Mouse (Mus musculus) heart, postnatal 36 days (tissue): Measurements from ENCODE around the gene Trpm8. TPM values are rescaled to one million over a fixed set of nuclear protein-coding genes. Genes with fewer than 3 reads are reported as not detected.

ENCODE experiments used
- DNase-seq, 2 experiments: peaks; one replicate each; pipeline ENCODE4 v3.0.0; 2021 to 2022
- intact Hi-C: fragments of 180-260 bp; cut with DNase I; formaldehyde crosslinking; loops from one replicate; pipeline ENCODE4 v1.15.1; 2025
- total RNA-seq, 2 experiments: library from RNA; stranded (reverse); gene quantifications; 2 replicates each; pipeline ENCODE4 v1.2.3; 2021

Trpm8 gene
- total RNA-seq, 2 experiments from 2014 or later: not detected

DNA sequence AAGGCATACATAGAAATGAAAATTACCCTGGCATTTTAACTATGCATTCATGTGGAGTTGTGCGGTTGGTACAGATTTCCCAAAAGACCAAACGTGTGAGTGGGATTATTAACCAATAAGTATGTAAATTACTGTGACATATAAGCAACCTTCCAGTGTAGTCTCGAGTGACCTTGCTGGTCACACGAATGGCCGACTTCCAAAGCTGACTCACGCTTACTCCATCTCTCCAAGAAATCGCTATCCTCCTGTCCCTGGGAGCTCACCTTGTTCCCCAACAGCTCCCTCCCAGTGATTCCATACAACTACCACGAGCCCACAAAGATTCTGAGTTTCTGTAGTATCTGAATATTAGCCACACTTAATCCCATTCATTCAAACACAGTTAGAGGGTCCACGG is 62.0 kb downstream of the Trpm8 start:
- no peak for DNase-seq
- intact Hi-C loops: no loop called here

DNA sequence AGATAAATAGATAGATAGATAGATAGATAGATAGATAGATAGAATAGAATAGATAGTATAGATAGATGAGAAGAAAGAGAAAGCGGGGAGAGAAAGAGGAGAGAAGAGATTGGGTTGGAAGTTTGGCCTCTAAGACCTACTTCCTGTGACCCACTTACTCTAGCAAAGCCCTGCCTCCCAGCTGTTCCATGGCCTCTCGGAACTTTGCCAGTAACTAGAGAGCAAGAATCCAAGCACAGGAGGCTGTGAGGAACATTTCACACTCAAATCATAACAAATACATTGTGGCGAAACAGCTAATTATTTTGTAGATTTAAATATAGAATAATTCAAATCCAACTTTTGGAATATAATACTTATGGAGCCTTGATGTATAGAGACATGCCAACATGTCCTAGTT is 65.2 kb downstream of the Trpm8 start:
- no peak for DNase-seq
- intact Hi-C loops: no loop called here

DNA sequence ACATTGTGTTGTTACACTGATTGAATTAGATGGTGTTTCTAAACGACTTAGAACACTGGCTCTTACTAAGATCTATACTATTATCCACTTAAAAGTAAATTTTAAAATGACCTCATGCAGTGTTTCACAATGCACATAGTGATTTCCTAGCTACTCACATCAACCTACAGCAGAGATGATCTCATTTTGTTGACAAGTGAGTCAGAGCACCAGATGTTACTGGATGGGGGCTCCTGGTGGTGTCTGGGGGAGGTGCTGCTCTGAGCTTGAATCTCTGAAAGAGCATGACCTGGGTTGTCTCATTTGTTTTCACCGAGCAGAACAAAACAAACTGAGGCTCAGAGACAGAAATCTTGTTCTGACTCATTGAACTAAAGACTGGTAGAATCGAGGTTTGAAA is 68.1 kb downstream of the Trpm8 start:
- DNase-seq: no peak
- intact Hi-C loops: no loop called here

DNA sequence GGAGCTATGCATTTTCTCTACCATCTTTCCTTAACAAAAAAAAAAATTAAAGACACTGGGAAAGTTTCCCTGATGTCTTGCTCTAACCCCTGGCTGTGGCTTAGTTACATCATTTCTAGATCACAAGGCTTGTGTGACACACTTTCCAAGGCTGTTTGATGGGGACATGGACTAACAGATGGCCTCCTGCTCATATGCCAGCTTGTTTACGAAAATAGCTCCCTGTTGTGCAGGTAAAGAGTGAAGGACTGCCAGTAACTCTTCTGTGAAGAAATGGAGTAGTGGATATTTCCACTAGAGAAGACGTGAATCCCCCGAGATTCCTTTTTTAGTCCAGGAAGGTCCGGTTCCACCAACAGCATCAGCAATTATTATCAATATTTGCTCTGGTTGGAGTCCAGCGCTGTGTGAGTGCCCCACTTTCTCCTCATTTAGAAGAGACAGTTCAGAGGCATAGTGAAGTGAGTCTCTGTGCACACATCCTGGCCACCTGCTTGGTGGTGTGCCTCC is 71.1 kb downstream of the Trpm8 start:
- intact Hi-C loops: no loop called here
- DNase-seq: no peak

DNA sequence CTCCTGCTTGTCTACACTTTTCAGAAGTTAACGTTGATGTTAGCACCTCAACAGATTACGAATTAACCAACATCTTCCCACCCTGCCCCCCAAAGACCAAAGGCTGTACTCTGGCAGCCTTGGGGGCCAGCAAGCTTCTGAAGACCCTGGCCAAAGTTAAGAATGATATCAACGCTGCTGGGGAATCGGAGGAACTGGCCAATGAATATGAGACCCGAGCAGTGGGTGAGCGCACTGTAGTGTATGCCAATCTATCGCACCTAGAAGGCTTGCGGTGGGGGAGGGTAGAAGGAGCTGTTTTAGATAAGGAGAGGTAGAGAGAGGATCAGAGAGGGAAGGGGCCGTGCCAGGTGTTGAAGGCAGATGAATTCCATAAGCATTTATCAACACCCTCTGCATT is 73.3 kb downstream of the Trpm8 start:
- no peak for DNase-seq
- intact Hi-C loops: no loop called here

DNA sequence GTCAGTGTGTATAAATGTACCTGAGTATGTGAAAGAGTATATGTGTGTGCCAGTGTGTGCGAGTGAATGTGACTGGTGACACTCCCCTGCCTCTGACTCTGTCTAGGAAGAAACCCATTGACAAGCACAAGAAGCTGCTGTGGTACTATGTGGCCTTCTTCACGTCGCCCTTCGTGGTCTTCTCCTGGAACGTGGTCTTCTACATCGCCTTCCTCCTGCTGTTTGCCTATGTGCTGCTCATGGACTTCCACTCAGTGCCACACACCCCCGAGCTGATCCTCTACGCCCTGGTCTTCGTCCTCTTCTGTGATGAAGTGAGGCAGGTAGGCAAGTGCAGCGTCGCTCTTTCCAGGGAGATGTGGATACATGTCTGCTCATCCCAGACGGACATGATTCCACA is 77.6 kb downstream of the Trpm8 start:
- intact Hi-C loops: loop anchor here (5.0 kb wide), 1 partner anchor 352 kb away; no protein-coding TSS in a partner anchor
- DNase-seq: no peak

DNA sequence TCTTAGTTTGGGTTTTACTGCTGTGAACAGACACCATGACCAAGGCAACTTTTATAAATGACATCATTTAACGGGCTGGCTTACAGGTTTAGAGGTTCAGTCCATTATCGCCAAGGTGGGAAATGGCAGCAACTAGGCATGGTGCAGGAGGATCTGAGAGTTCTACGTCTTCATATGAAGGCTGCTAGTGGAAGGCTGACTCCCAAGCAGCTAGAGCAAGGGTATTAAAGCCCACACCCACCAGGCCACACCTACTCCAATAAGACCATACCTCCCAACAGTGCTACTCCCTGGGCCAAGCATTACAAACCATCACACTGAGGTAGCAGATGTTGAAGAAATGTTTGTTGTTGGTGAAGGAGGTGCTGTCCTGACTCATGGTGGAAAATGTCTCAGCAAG is 78.2 kb downstream of the Trpm8 start:
- intact Hi-C loops: loop anchor here (2.0 to 5.0 kb wide), 2 partner anchors 352 to 387 kb away; no protein-coding TSS in a partner anchor
- no peak for DNase-seq

DNA sequence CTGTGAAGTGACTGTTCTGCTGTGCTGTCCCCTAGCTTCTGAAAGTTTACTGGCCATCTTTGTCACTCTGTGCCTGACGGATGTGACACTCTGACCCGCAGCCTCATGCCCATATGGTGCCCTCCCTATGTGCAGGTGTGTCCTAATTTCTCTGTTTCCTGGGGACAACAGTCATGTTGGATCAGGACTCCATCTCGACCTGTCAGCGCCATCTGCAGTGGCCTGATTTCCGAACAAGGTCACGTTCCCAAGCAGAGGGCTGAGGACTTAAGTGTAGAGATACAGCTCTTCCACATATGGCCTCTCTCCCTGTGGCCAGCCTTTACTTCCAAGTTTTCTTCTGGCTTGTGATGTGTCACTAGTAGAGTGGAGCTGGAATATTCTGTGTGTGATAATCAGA is 79.2 kb downstream of the Trpm8 start:
- no peak for DNase-seq
- intact Hi-C loops: loop anchor here (2.0 to 5.0 kb wide), 2 partner anchors 351 to 386 kb away; no protein-coding TSS in a partner anchor

DNA sequence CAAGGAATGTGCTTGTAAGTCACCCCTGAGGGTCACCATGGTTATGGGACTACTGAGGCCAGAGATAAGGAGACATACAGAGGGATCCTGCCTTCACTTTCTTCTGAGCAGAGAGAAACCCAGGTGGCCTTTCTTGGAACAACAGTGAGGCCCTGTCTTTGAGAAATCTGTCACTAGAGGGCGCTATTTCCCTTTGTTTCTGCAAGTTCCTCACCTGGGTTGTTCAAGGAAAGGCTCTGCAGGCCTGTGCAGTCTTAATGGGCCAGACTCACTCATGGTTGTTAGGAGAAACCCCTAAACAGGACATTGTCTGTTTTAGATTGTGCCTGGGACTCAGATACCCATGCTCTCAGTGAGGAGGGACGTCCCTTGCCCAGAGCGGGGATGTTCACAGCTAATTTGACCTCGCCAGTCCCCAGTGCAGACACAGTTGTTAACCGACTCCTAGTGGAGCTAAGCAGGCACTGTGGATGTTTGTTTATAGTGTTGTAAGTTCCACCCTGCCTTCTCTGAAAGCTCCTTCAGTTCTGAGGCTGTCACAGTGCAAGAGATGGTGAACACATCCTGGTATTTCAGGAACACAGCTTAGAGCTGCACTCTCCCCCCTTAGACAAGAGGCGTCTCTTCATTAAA is 80.1 kb downstream of the Trpm8 start:
- intact Hi-C loops: loop anchor here (2.0 to 5.0 kb wide), 2 partner anchors 350 to 385 kb away; no protein-coding TSS in a partner anchor
- DNase-seq: peak; percentile 8 to 20

DNA sequence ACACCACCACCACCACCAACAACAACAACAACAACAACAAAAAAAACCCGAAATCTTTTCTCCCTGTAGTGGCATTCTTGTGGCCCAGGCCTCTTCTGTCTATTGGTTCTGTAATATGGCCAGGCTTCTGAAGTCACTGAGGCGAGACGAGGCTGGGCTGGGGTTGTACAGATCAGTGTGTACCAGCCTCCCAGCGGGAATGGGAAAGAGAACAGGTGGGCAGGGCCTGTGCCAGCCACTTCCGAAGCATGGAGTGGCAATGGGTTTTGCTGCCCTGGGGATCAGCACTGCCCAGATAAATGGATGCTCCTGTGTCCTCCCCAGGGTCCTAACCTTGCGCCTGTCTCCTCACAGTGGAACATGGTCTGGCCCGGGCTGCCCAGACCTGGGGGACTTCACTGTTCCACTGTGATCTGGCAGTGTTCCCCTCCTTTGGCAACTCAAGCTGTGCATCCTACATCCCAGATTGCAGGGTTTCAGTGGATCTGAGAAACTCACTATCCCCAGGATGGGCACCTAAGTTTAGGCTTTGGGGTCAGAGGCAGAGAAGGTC is 80.7 kb downstream of the Trpm8 start:
- intact Hi-C loops: loop anchor here (5.0 kb wide), 1 partner anchor 349 kb away; no protein-coding TSS in a partner anchor
- no peak for DNase-seq

DNA sequence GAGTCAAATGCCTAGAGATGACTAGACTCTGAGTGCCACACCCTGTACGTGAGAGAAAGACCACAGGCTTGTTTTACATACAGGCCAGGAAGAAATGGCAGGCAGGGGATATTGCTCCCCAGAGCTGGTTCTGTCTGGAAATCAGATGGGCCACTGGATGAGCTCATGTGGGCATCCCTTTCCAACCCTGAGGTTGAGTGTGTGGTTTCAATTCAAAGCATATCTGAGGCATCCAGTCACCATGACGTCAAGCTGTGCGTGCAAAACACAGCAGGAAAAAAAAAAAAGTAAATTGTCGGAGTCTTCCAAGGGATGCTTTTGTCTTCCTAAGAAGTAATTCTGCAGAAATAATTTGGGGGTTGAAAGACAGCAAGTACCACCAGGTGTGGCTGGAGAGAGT is 83.6 kb downstream of the Trpm8 start:
- intact Hi-C loops: no loop called here
- DNase-seq: no peak

DNA sequence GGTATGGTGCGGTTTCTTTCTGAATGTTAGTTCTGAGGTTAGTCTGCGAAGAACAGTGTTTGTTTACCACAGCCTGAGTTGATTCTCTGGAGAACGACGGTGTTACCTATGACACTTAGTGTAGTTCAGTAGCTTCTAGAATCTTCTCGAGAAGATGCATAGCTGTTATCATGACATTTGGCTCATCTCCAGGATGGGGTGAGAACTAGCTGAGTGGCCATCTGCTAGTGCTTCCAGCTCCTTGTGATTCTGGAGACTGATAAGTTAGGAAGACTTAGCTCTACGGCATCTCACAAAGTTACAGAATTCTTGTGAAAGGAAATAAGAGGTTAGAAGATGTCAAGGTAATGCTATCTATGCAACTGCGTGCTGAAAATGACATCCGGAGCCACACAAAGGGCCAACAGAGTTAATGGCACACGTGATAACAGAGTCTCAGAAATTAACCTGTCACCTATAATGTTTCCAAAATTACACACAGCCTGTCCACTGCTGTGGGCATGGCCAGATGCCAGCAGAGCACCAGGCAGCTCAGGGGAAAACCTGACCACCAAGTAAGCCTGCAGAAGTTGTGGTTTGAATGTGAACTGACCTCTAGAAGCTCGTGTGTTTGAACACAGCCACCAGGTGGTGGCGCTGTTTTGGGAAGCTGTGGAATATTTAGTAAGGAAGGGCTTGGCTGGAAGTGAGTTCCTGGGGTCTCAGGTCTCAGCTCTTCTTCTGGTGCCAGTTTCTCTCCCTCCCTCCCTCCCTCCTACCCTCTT is 89.6 kb downstream of the Trpm8 start:
- DNase-seq: no peak
- intact Hi-C loops: no loop called here

DNA sequence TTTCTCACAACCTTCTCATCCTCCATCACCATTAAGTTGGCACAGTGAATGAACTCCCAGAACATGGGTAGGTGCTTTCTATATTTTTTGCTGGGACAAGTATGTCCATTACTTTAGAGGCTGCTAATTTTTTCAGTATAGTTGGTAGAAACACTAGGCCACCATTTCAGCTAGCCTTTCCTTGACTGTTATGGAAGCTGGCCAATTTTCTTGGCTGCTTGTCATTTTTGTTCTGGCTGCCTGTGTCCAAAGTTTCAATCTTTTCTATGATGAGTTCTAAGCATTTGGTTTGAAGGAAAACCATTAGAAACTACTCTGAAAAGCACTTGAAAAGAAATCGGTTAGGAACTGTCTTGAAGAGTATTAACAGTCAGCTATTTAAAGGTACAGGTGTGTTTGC is 101.0 kb downstream of the Trpm8 start:
- no peak for DNase-seq

DNA sequence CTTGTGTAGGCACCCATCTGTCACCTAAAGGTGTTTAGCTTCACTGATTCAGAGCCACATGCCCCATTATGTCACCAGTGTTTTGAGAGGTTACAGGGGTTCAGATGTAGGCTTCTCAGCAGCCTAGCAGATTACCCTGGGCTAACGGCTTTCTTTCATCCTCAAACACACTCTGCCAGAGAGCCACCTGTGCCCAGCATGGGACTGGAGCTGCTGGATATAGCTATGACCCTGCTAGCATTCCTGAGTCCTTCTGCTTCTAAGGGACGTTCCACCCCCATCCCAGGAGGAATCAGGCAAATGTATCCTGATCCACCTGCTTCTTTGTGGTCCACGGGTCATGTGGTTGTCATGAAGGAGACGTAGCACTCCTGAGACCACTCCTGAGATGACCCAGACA is 114.2 kb downstream of the Trpm8 start:
- DNase-seq: no peak
- intact Hi-C loops: no loop called here

More for the DNA sequence above, 101.0 kb downstream of the Trpm8 start:
- intact Hi-C loops: no loop called here

DNA sequence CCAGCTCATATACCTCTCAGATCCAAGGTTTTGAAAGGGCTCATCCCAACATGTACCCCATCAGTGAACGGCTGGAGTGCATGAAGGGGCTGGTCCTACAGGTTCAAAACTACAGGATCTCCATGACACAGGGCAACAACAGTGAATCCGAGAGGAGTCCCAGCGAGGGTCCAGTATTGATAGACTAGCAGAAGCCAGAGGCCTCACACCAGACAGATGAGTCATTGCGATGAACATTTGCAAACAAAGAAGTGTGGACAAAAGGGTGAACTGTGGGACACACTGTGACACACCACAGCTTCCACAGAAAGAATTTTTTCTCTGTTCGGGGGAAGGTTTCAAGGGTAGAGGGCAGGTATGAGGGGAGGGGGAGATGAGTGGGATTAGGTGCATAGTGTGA is 115.9 kb downstream of the Trpm8 start:
- intact Hi-C loops: no loop called here
- DNase-seq: no peak

DNA sequence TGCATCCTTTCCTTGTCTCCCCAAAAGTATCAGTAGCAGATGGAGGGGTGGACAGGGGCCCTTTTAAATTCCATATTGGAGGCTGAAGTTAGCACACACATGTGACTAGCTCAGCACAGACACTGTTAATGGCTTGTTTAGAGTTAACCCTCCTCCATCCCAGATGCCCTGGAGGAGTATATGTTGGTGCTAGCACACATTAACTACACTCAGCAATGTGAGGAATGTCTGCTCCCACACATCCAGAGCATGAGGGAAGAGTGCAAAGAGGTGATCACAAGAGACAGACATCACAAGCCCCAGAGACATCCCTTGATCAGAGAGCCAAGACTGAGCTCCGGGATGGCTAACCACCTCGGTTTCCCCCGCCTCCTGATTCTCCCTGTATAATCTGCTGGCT is 125.9 kb downstream of the Trpm8 start:
- no peak for DNase-seq
- intact Hi-C loops: no loop called here

DNA sequence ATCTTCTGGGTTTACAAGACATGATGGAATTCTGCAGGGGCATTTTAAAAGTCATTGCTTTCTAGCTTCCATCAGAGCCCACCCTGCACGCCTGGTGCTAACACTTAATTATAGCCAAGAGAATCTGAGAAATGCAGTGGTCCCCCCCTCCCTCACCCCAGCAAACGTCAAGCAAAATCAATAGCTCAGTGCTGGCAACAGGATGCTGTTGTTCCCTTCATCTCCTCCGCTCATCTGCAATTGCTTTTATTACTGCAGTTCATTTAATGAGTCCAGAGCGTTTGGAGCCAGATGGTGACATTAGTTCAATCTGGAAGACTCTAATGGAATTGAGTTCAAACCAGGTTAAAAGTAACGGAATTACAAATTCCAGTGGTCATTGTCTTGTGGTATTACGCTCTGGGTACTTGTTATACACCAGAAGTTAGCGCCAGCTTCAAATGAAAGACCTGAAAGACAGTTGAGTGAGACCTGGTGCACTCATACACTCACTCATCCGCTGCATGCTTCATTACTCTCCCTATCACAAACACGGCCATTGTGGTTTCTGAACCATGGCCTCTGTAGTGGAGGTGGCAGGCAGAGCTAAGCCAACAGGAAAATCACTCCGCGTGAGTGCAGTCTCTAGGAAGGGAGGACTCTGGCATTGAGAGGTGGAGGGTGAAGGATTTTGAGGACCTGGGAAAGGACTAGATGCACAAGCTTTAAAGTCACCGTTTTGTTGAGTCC is 128.8 kb downstream of the Trpm8 start:
- intact Hi-C loops: no loop called here

DNA sequence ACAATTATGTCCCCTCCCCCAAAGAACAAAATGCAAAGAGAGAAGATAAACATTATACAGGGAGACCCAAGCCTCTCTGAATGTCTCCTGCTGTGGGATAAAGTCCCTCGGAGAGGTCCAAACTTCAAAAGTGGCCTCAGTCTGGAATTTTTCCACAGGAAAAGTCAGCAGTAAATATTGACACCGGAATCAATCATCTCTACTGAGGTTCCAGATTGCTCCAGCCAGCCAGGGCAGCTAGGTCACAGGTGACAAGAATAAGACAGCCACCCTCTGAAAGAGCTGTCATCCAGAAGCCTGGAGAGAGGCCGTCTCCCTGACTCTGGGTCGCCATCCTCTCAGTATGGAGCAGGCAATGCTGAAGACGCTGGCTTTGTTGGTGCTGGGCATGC is 129.3 kb downstream of the Trpm8 start, which contains the start of gene Spp2:
Gene Spp2, plus strand, starts transcription at position 155 of the 392 bp plus-strand sequence.
- intact Hi-C loops: no loop called here
- no peak for DNase-seq

More for the DNA sequence above, 128.8 kb downstream of the Trpm8 start:
- DNase-seq: no peak

DNA sequence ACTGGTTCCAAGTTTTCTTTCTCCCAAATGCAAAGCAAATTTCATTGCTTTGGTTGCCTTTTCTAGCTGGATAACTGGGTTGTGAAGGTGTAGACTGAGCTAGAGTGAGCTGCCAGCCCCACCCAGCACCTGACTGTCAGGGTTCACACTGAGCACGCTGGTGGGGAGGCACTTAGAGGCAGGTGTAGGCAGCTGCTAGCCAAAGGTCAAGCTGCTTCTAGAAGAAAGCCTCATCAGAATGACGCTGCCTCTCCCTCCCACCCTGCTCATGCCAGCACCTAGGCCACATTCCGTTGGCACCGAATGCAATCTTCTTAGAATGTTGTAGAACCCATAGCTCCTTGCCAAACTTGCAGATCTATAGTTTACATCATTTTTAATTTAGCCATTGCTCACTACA is 130.9 kb downstream of the Trpm8 start:
- intact Hi-C loops: no loop called here
- DNase-seq: no peak

DNA sequence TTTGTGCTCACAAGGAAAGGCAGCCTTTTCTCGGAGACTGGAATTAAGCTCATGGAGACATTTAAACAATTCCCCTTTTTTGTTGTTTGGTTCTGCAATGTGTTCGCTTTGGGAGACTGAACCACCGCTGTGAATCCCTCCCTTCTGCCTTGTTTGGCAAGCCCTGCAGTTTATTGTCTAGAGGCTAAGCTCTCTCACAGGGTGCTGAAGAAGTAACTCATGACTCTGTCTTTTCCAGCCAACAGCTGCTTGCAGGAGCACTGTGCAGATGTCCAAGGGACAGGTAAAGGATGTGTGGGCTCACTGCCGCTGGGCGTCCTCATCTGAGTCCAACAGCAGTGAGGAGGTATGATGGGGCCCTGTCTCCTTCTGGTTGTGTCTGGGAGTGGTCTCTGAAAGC is 134.6 kb downstream of the Trpm8 start:
- no peak for DNase-seq
- intact Hi-C loops: no loop called here

DNA sequence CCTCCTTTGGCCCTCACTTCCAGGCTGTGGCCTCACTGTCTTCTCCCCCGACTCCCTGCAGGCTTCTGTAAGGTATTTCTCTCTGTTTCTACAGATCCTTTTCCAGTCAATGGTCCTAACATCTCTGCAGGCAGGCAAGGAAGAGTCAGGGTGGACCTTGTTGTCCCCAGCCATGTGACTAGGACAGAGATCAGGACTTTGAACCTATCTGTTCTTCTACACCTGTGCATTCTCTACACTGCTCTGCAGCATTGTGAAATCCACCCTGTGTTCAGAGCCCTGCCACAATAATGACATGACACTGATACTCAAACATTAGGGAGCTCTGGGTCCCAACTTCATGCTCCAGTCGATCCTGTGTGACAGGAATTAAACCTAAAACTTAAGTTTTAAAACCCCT is 141.5 kb downstream of the Trpm8 start:
- intact Hi-C loops: no loop called here
- no peak for DNase-seq
